10 mouse cellular contexts compared by ENCODE assay signal in genomic region chr6:47358686-47359085, GRCm38 (mm10).
DNase-seq lines count a peak whose midpoint lies in the region; ATAC-seq and TF ChIP-seq lines count a peak whose summit lies in the region.
"Had no signal": no experiment of that assay in that cellular context is flagged by ENCODE, and none has a peak within 500 bp of the region (broad histone marks: within the 10 kb centered on the region; RNA-seq: fewer than 3 reads in every experiment).

No protein-coding gene starts in this region.

- peak; percentile 49; the same call in 1 of the 2 replicates for ATAC-seq in hindbrain, embryonic 11.5 days (ENCODE audit: low FRiP score)
- ATAC-seq in hindbrain, embryonic 16.5 days = no peak
- peak; percentile 47; the same call in 1 of the 2 replicates for ATAC-seq in forebrain, embryonic 16.5 days

- no peaks in the 10 kb centered on the region for H3K27me3 ChIP-seq in hindbrain, embryonic 11.5 days (ENCODE audit: control insufficient read depth, insufficient read depth, low read length)
- H3K27me3 ChIP-seq in hindbrain, embryonic 16.5 days (replicated peaks; ENCODE audit: control insufficient read depth, insufficient read depth, low read length) = no peaks in the 10 kb centered on the region
- peaks cover 6% of the 10 kb centered on the region; the same call in 1 of the 2 replicates for H3K27me3 ChIP-seq in E14TG2a.4 (ENCODE audit: insufficient read depth, low read length)
- no peaks in the 10 kb centered on the region for H3K27me3 ChIP-seq in forebrain, embryonic 16.5 days (replicated peaks; ENCODE audit: control insufficient read depth, insufficient read depth, low read length)
- H3K27me3 ChIP-seq: embryonic facial prominence, embryonic 12.5 days; limb, embryonic 12.5 days had no signal

- DNase-seq in hindbrain, embryonic 11.5 days (ENCODE audit: low spot score) = peak; percentile 56
- peak; percentile 61 for DNase-seq in brain, adult 2 months (ENCODE audit: low read depth, low spot score)
- DNase-seq in layer of hippocampus, adult 9-11 months = peak; percentile 39
- DNase-seq in naive thymus-derived CD4-positive, alpha-beta T cell, adult 2 months (ENCODE audit: low read depth) = peak; percentile 37
- DNase-seq in ovary, adult 18-20 months (ENCODE audit: low spot score) = no peak

- TF ChIP-seq CTCF in E14TG2a.4 (conservative IDR thresholded peaks at IDR 0.05; ENCODE audit: low read length) = peak; percentile 86

- H3K27ac ChIP-seq in hindbrain, embryonic 11.5 days (ENCODE audit: low read depth, low read length) = no peak overlapping the region
- H3K27ac ChIP-seq in hindbrain, embryonic 16.5 days (ENCODE audit: low read depth, low read length) = no peak overlapping the region
- H3K27ac ChIP-seq in forebrain, embryonic 16.5 days (ENCODE audit: low read length) = no peak overlapping the region
- H3K27ac ChIP-seq: embryonic facial prominence, embryonic 12.5 days; limb, embryonic 12.5 days had no signal

- no peak overlapping the region for H3K4me3 ChIP-seq in hindbrain, embryonic 11.5 days (ENCODE audit: low read depth, low read length)
- H3K4me3 ChIP-seq in hindbrain, embryonic 16.5 days (ENCODE audit: low read length) = no peak overlapping the region
- H3K4me3 ChIP-seq in E14TG2a.4 (replicated peaks; ENCODE audit: low read length) = no peak overlapping the region
- H3K4me3 ChIP-seq in forebrain, embryonic 16.5 days (replicated peaks; ENCODE audit: low read length) = no peak overlapping the region
- H3K4me3 ChIP-seq: embryonic facial prominence, embryonic 12.5 days; limb, embryonic 12.5 days had no signal

- H3K36me3 ChIP-seq in hindbrain, embryonic 11.5 days (ENCODE audit: control insufficient read depth, insufficient read depth, low read length) = no peaks in the 10 kb centered on the region
- H3K36me3 ChIP-seq in hindbrain, embryonic 16.5 days (ENCODE audit: control insufficient read depth, insufficient read depth, low read length) = no peaks in the 10 kb centered on the region
- no peaks in the 10 kb centered on the region for H3K36me3 ChIP-seq in E14TG2a.4 (ENCODE audit: insufficient read depth, low read length)
- no peaks in the 10 kb centered on the region for H3K36me3 ChIP-seq in forebrain, embryonic 16.5 days (ENCODE audit: control insufficient read depth, insufficient read depth)
- H3K36me3 ChIP-seq: embryonic facial prominence, embryonic 12.5 days; limb, embryonic 12.5 days had no signal

- no peaks in the 10 kb centered on the region for H3K9me3 ChIP-seq in hindbrain, embryonic 11.5 days (ENCODE audit: control insufficient read depth, low read length)
- no peaks in the 10 kb centered on the region for H3K9me3 ChIP-seq in hindbrain, embryonic 16.5 days (ENCODE audit: control insufficient read depth, low read length)
- H3K9me3 ChIP-seq in E14TG2a.4 (ENCODE audit: low read length) = no peaks in the 10 kb centered on the region
- no peaks in the 10 kb centered on the region for H3K9me3 ChIP-seq in forebrain, embryonic 16.5 days (ENCODE audit: control insufficient read depth, low read length)
- H3K9me3 ChIP-seq: embryonic facial prominence, embryonic 12.5 days; limb, embryonic 12.5 days had no signal

- no peak overlapping the region for H3K4me2 ChIP-seq in hindbrain, embryonic 11.5 days (replicated peaks; ENCODE audit: low read depth, low read length)
- no peak overlapping the region for H3K4me2 ChIP-seq in hindbrain, embryonic 16.5 days (ENCODE audit: low read length)
- H3K4me2 ChIP-seq in forebrain, embryonic 16.5 days (ENCODE audit: low read length) = no peak overlapping the region
- H3K4me2 ChIP-seq: embryonic facial prominence, embryonic 12.5 days; limb, embryonic 12.5 days had no signal

- 52% methylated on average over 2 of the region's 2 CpGs for WGBS in hindbrain, embryonic 11.5 days
- WGBS in hindbrain, embryonic 16.5 days = 31% methylated on average over 2 of the region's 2 CpGs
- 29% methylated on average over 2 of the region's 2 CpGs for WGBS in forebrain, embryonic 16.5 days

- H3K9ac ChIP-seq in hindbrain, embryonic 11.5 days (ENCODE audit: low read depth, low read length) = no peak overlapping the region
- no peak overlapping the region for H3K9ac ChIP-seq in hindbrain, embryonic 16.5 days (ENCODE audit: low read depth, low read length)
- H3K9ac ChIP-seq in forebrain, embryonic 16.5 days (replicated peaks; ENCODE audit: low read depth, low read length) = no peak overlapping the region
- H3K9ac ChIP-seq: embryonic facial prominence, embryonic 12.5 days; limb, embryonic 12.5 days had no signal

- H3K4me1 ChIP-seq in hindbrain, embryonic 11.5 days (replicated peaks; ENCODE audit: control insufficient read depth, insufficient read depth, low read length) = no peaks in the 10 kb centered on the region
- no peaks in the 10 kb centered on the region for H3K4me1 ChIP-seq in hindbrain, embryonic 16.5 days (ENCODE audit: control insufficient read depth, insufficient read depth, low read depth, low read length)
- peaks cover 3% of the 10 kb centered on the region; the same call in 1 of the 2 replicates for H3K4me1 ChIP-seq in E14TG2a.4 (replicated peaks; ENCODE audit: low read depth, low read length)
- no peaks in the 10 kb centered on the region for H3K4me1 ChIP-seq in forebrain, embryonic 16.5 days (replicated peaks; ENCODE audit: control insufficient read depth, insufficient read depth, low read length)
- H3K4me1 ChIP-seq: embryonic facial prominence, embryonic 12.5 days; limb, embryonic 12.5 days had no signal
